Mouse (Mus musculus) brain, embryonic 14.5 days (tissue): ENCODE results near the gene Pitpnc1.

Source experiments
- CTCF ChIP-seq: fragments of 200-500 bp; IDR thresholded peaks from 2 replicates; pipeline ENCODE4 v1.5.1; 2012; ENCODE audit warnings: inconsistent platforms, mild to moderate bottlenecking, moderate library complexity, borderline replicate concordance; ENCODE audit not compliant: insufficient read depth, insufficient read length; ENCODE audit errors: extremely low read depth
- POLR2A ChIP-seq: fragments of 200-500 bp; IDR thresholded peaks from 2 replicates; pipeline ENCODE4 v1.6.1; 2012; ENCODE audit warnings: mild to moderate bottlenecking, inconsistent platforms, borderline replicate concordance; ENCODE audit not compliant: poor library complexity, insufficient read depth, insufficient read length, severe bottlenecking; ENCODE audit errors: extremely low read depth

GRCm38 (mm10) chr11:107468252-107469030, 2.1 kb downstream of the Pitpnc1 start:
- TF ChIP-seq CTCF: no peak
- no peak for TF ChIP-seq POLR2A
